Mouse (Mus musculus) cerebellum, adult 2 months (tissue): Measurements from ENCODE around the gene Kcnq2.

ENCODE experiments used
- CTCF ChIP-seq: fragments of 200-500 bp; IDR thresholded peaks from 2 replicates; pipeline ENCODE4 v1.5.1; 2011; ENCODE audit warnings: low read depth, mild to moderate bottlenecking, control low read depth, low read length, moderate library complexity, borderline replicate concordance; ENCODE audit not compliant: insufficient read depth
- POLR2A ChIP-seq: fragments of 200-500 bp; IDR thresholded peaks from 2 replicates; pipeline ENCODE4 v1.6.1; 2011; ENCODE audit warnings: low read length, control low read depth, borderline replicate concordance; ENCODE audit not compliant: insufficient read depth

DNA sequence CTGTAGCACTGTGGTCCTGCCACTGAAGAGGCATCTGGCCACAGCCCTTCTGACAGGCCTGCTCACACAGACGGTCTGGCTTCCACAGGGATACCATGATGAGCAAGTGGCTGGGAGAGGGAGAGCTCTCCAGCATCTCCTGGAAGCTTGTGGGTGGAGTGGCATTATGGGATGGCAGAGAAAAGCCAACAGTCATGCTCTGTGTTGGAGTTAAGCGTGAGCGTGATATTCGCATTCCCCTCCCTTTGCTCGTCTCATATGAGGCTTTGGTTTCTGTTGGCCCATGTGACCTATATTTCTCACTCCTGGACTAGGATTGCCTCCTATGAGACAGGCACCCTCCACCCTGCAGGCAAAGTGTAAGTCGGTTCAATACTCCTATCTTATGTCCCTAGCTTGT lies 15.2 kb upstream of the Kcnq2 start:
- TF ChIP-seq CTCF (no peak), POLR2A (no peak)
